Mouse (Mus musculus) hematopoietic multipotent progenitor cell, adult 10-12 weeks (in vitro differentiated cells): ENCODE results near the gene Gm3752. TPM values are rescaled to one million over a fixed set of nuclear protein-coding genes. Genes with fewer than 3 reads are reported as not detected.

ENCODE experiments used
- polyA plus RNA-seq: library from polyadenylated mRNA; stranded (reverse); fragments of >175 nt; gene quantifications from 2 replicates; pipeline ENCODE4 v1.2.3, GENCODE M21; 2012; ENCODE audit warnings: low replicate concordance

Gm3752 gene
- polyA plus RNA-seq: not detected in 2 replicates

DNA sequence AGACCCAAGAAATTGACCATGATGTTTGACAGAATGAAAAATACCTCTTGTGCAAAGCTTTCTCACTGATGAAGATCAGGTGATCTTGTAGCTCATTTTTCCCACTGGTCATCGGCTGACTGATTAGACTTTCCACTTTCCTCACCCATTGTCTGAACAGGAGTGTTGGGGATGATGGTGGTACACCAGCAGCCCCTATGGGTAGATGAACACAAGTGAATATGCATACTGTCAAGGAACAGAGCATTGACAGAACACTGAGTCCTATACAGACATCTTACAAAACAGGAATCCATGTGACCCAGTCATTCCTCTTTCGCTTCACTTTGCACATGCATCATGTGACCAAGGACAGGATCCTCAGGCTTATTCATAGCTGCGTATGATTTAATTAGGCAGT lies at the start of gene Gm3752:
Gene Gm3752 (minus strand): TSS at position 101 of the 400 bp plus-strand sequence.

DNA sequence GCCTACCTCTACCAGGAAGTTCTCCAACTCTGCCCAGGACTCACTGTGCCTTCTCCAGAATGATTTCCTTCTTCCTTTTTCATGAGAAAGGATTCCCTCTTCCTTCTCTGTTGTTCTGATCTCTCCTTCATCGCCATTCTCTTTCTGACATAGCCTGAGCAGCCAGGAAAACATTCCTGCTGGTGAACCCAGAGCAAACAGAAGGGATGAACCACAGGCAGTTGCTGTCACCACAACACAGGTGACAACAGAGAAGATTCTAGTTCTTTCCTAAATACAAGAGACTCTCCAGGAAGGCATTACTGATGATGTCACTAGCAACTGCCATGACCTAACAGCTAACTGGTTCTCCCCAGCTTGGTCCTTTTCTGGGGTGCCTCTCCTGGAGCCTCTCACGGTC lies 32.7 kb downstream of the Gm3752 start, which contains the start of gene Gm3755:
Gene Gm3755 (minus strand): TSS at position 101 of the 400 bp plus-strand sequence.

Other genes starting within 250 kb of the Gm3752 start
- not detected in 2 replicates for gene Gm3727, start 219.0 kb downstream of the Gm3752 start, polyA plus RNA-seq
- gene Gm3739, start 168.7 kb downstream of the Gm3752 start, polyA plus RNA-seq: 0.13 TPM in 1 of 2 replicates, not detected in the other
- not detected in 2 replicates for gene Gm5797, start 151.4 kb downstream of the Gm3752 start, polyA plus RNA-seq
- not detected in 2 replicates for gene Gm8374, start 118.6 kb downstream of the Gm3752 start, polyA plus RNA-seq
- not detected in 2 replicates for gene Gm3755, start 32.8 kb downstream of the Gm3752 start, polyA plus RNA-seq
- not detected in 2 replicates for gene Gm3558, start 84.8 kb upstream of the Gm3752 start, polyA plus RNA-seq
- not detected in 2 replicates for gene Gm10338, start 111.8 kb upstream of the Gm3752 start, polyA plus RNA-seq
- not detected in 2 replicates for gene Gm10128, start 160.2 kb upstream of the Gm3752 start, polyA plus RNA-seq